Mouse (Mus musculus) thymus, adult 2 months (tissue): ENCODE data around the gene Oprm1.

Source experiments
- CTCF ChIP-seq: fragments of 200-500 bp; IDR thresholded peaks from 2 replicates; pipeline ENCODE4 v1.5.1; 2012; ENCODE audit warnings: mild to moderate bottlenecking, control low read depth, low read length, moderate library complexity, borderline replicate concordance; ENCODE audit not compliant: control insufficient read depth, poor library complexity, insufficient read depth; ENCODE audit errors: extremely low read depth
- POLR2A ChIP-seq: fragments of 200-500 bp; IDR thresholded peaks from 2 replicates; pipeline ENCODE4 v1.6.1; 2012; ENCODE audit warnings: mild to moderate bottlenecking, low read length, control low read depth, moderate library complexity; ENCODE audit not compliant: control insufficient read depth, poor library complexity, insufficient read depth; ENCODE audit errors: extremely low read depth

DNA sequence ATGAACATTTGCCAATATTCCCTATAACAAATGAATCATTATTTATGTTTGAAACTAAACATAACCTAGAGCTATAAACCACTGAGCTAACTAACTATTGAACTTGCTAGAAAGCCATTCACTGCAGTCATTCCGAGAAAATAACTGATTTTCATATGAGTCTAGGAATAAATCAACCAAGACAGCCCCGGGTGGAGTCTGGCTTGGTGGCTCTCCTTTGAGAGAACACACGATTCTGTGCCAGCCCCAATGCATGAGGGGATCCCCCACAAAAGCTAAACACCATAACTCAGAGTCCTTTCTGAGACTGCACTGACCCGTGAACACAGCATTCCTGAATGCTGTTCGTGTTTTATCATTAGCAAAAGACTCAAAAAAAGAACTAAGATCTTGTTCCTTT is 302.0 kb downstream of the Oprm1 start:
- no peak for TF ChIP-seq POLR2A
- TF ChIP-seq CTCF = no peak
